Mouse (Mus musculus) cortical plate, adult 2 months (tissue): ENCODE results near the gene Rbl1.
"Not testable (repeated sequence)": the region's sequence is repeated elsewhere in the genome, so short reads cannot be mapped to it uniquely, and the experiment has no call there.

Experiments used
- CTCF ChIP-seq: fragments of 200-500 bp; IDR thresholded peaks from 2 replicates; pipeline ENCODE4 v1.5.1; 2011; ENCODE audit warnings: mild to moderate bottlenecking, control low read depth, low read length; ENCODE audit not compliant: insufficient read depth; ENCODE audit errors: extremely low read depth
- POLR2A ChIP-seq: fragments of 200-500 bp; IDR thresholded peaks from 2 replicates; pipeline ENCODE4 v1.6.1; 2011; ENCODE audit warnings: mild to moderate bottlenecking, low read length, control low read depth; ENCODE audit not compliant: insufficient read depth; ENCODE audit errors: extremely low read depth

DNA sequence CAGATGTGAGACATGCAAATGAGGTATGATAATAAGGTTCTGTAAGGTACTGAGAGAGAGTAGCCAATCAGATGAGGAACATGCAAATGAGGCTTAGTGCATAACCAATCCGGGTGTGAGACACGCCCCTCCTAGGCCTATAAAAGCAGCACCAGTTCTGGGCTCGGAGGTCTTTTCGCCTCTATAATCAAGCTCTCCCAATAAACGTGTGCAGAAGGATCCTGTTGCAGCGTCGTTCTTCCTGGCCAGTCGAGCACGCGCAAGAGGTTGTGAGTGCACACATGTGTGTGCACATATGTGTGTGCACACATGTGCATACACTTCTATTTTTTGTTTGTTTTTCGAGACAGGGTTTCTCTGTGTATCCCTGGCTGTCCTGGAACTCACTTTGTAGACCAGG, 5.9 kb downstream of the Rbl1 start:
- TF ChIP-seq CTCF, POLR2A: not testable (repeated sequence)
